Mouse (Mus musculus): ENCODE results near the gene Epha4. TPM values are rescaled to one million over a fixed set of nuclear protein-coding genes. Genes with fewer than 3 reads are reported as not detected.

Gene Epha4
- polyA plus RNA-seq, 1 experiment from 2014 or later = 25.9 TPM

- POLR2A ChIA-PET = no interaction called here
- in situ Hi-C loops (cut with MboI; ENCODE audit: low pct_unique_long_range_greater_than_20kb) = no loop called here
- DNase-seq (ENCODE audit: low read depth, low spot score) (no peak), ATAC-seq (no peak)
- CTCF ChIA-PET = interaction anchor here (0.6 to 1.6 kb wide), 5 partner anchors 7 to 107 kb away, joined by 3 to 5 read pairs (median 3); no protein-coding TSS in a partner anchor
- no peak for TF ChIP-seq CTCF (IDR thresholded peaks at IDR 0.05)
- no peaks in the 10 kb centered on the region for H3K27me3 ChIP-seq
Observed at GRCm38 (mm10) chr1:77388556-77388955, 126.3 kb downstream of the Epha4 start.

DNA sequence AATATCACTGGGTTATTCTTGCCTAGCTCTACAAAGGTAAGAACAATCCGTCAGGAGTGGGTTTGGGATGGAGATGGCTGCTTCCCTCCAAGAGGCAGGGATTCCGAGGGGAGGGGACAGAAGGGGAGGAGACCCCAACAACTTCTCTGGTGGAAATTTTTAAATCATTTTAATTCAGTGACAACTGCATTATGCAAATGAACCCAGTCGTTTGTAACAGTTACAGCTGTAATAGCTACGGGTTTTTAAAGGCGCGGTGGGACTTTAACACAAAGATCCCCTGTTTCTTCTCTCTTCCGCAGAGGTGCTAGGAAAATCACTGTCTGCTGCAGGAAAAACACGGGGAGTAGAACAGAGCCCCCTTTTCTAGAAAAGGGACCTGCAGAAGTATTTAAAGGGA lies 129.3 kb downstream of the Epha4 start:
- in situ Hi-C loops (cut with MboI; ENCODE audit: low pct_unique_long_range_greater_than_20kb) = no loop called here
- DNase-seq (ENCODE audit: low read depth, low spot score) (no peak), ATAC-seq (no peak)
- POLR2A ChIA-PET = no interaction called here
- no peak for TF ChIP-seq CTCF (IDR thresholded peaks at IDR 0.05)
- H3K27me3 ChIP-seq = no peaks in the 10 kb centered on the region
- CTCF ChIA-PET = no interaction called here

DNA sequence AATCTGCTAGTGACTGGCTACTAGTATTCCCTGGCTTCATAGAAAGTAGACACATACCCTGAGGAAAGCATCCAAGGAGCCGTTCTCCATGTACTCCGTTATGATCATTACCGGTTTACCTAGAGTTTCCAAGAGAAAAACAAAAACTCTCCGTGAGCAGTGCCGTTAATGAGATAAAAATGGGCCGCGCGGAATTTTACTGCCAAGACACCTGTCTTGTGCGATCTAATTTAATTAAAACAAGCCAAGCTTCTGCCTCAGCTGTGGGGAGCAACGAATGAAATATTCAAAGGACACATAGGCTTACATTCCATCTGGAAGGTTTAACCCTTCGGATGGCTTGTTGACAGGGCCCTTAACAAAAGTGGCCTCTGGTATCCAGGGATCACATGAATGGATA lies 131.4 kb downstream of the Epha4 start:
- CTCF ChIA-PET = no interaction called here
- no peak for DNase-seq (ENCODE audit: low read depth, low spot score)
- no peak for ATAC-seq
- no peak for TF ChIP-seq CTCF (IDR thresholded peaks at IDR 0.05)
- POLR2A ChIA-PET = interaction anchor here (0.8 kb wide), 1 partner anchor 40 kb away, joined by 5 read pairs; no protein-coding TSS in a partner anchor
- no peaks in the 10 kb centered on the region for H3K27me3 ChIP-seq
- in situ Hi-C loops (cut with MboI; ENCODE audit: low pct_unique_long_range_greater_than_20kb) = no loop called here

- H3K27me3 ChIP-seq = no peaks in the 10 kb centered on the region
- DNase-seq (ENCODE audit: low read depth, low spot score) (no peak), ATAC-seq (no peak)
- CTCF ChIA-PET = interaction anchor here (1.0 kb wide), 1 partner anchor 11 kb away, joined by 3 read pairs; no protein-coding TSS in a partner anchor
- in situ Hi-C loops (cut with MboI; ENCODE audit: low pct_unique_long_range_greater_than_20kb) = no loop called here
- TF ChIP-seq CTCF (IDR thresholded peaks at IDR 0.05) = no peak
- POLR2A ChIA-PET = interaction anchor here (0.8 kb wide), 1 partner anchor 60 kb away, joined by 3 read pairs; no protein-coding TSS in a partner anchor
Observed at GRCm38 (mm10) chr1:77377550-77377980, 137.3 kb downstream of the Epha4 start.

GRCm38 (mm10) chr1:77374054-77374453 lies 140.8 kb downstream of the Epha4 start:
- in situ Hi-C loops (cut with MboI; ENCODE audit: low pct_unique_long_range_greater_than_20kb) = no loop called here
- DNase-seq (ENCODE audit: low read depth, low spot score) (no peak), ATAC-seq (no peak)
- no peak for TF ChIP-seq CTCF (IDR thresholded peaks at IDR 0.05)
- H3K27me3 ChIP-seq = no peaks in the 10 kb centered on the region
- POLR2A ChIA-PET = no interaction called here
- CTCF ChIA-PET = no interaction called here

DNA sequence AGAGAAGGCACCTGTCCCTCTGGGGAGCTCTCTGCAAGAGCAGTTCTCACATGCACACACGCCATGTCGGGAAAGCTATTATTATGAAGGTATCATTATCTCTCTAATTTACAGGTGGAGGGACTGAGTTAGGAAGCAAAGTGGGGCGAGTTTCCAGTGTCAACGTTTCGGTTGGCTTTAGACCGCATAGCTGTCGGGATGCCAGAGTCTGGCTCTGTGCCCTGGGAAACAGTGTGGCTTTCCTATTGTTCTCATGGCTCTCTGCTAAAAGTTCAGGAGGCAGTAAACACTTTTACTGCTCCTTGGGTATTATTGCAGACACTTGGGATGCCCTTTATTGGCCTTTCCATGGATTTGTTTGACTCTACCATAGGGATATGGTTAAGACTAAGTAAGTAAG lies 144.0 kb downstream of the Epha4 start:
- ChIA-PET POLR2A (no interaction called here), CTCF (interaction anchor here (1.7 kb wide), 1 partner anchor 12 kb away, joined by 5 read pairs; no protein-coding TSS in a partner anchor)
- ATAC-seq (no peak), DNase-seq (ENCODE audit: low read depth, low spot score) (no peak)
- in situ Hi-C loops (cut with MboI; ENCODE audit: low pct_unique_long_range_greater_than_20kb) = no loop called here
- H3K27me3 ChIP-seq = no peaks in the 10 kb centered on the region
- TF ChIP-seq CTCF (IDR thresholded peaks at IDR 0.05) = no peak

DNA sequence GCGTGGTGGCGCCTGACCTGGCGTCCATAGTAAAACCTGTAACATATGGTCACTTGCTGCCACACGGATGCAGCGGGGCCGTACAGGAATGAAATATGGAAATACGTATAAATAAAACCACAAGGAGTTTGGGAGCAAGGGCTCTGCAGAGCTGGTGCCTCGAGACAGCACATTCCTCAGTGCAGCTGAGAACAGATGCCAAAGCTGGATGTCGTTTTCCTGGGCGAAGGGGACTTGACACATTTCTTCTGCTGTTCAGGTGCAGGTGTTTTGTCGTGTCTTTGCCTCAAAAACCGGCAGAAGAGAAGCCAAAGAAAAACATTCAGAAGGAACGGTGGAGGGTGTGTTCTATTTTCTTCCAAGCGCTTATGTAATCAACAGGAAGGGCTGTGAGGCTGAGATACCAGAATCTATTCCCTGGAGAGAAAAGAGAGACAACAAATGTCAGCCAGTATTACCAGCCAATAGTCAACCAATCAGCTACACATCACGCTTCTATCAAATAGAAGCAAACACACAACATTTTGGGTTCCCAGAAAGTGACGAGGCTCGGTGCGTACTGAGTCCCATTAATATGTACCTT lies 145.5 kb downstream of the Epha4 start:
- ChIA-PET POLR2A (no interaction called here), CTCF (interaction anchor here (1.7 kb wide), 1 partner anchor 11 kb away, joined by 5 read pairs; no protein-coding TSS in a partner anchor)
- in situ Hi-C loops (cut with MboI; ENCODE audit: low pct_unique_long_range_greater_than_20kb) = no loop called here
- no peak for TF ChIP-seq CTCF (IDR thresholded peaks at IDR 0.05)
- no peaks in the 10 kb centered on the region for H3K27me3 ChIP-seq
- no peak for ATAC-seq
- DNase-seq (ENCODE audit: low read depth, low spot score) = no peak

DNA sequence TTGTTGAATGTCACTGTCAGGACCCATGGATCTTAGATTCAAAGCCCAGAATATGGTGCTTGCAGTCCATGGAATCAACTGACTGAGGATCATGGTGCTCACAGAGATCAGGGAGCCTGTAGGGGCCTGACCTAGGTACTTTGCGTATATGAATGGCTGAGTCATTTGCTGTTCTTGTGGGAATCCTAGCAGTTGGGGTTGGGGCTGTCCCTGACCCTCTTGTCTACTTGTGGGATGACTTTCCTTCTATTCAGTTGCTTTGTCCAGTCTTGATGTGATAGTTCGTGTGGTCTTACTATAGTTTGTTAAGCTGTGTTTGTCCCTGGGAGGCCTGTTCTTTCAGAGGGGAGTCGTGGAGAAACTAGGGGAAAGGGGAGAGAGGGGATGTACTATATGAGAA lies 149.0 kb downstream of the Epha4 start:
- DNase-seq (ENCODE audit: low read depth, low spot score) = no peak
- POLR2A ChIA-PET = no interaction called here
- no peaks in the 10 kb centered on the region for H3K27me3 ChIP-seq
- CTCF ChIA-PET = no interaction called here
- TF ChIP-seq CTCF (IDR thresholded peaks at IDR 0.05) = no peak
- in situ Hi-C loops (cut with MboI; ENCODE audit: low pct_unique_long_range_greater_than_20kb) = no loop called here
- no peak for ATAC-seq

- in situ Hi-C loops (cut with MboI; ENCODE audit: low pct_unique_long_range_greater_than_20kb) = no loop called here
- POLR2A ChIA-PET = no interaction called here
- CTCF ChIA-PET = no interaction called here
- no peak for TF ChIP-seq CTCF (IDR thresholded peaks at IDR 0.05)
- DNase-seq (ENCODE audit: low read depth, low spot score) (no peak), ATAC-seq (no peak)
- H3K27me3 ChIP-seq = no peaks in the 10 kb centered on the region
Observed at GRCm38 (mm10) chr1:77364596-77364995, 150.3 kb downstream of the Epha4 start.

DNA sequence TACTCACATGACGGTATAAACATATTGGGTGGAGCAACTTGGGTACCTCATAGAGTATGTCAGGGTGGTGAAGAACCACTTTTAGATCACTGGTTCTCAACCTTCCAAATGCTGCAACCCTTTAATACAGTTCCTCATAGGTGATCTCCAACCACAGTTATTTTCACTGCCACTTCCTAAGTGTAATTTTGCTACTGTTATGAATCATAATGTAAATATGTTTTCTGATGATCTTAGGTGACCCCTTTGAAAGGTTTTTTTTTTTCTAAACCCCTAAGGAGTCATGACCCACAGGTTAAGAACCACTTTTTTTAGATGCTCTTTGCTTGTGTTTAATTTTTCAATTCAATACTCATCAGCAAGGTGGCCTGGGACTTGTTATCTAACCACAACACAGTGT lies 151.0 kb downstream of the Epha4 start:
- ChIA-PET POLR2A (no interaction called here), CTCF (no interaction called here)
- in situ Hi-C loops (cut with MboI; ENCODE audit: low pct_unique_long_range_greater_than_20kb) = no loop called here
- ATAC-seq (no peak), DNase-seq (ENCODE audit: low read depth, low spot score) (no peak)
- no peaks in the 10 kb centered on the region for H3K27me3 ChIP-seq
- TF ChIP-seq CTCF (IDR thresholded peaks at IDR 0.05) = no peak

GRCm38 (mm10) chr1:77346459-77346858 lies 168.4 kb downstream of the Epha4 start:
- CTCF ChIA-PET = interaction anchor here (0.7 kb wide), 1 partner anchor 13 kb away, joined by 3 read pairs; no protein-coding TSS in a partner anchor
- no peak for TF ChIP-seq CTCF (IDR thresholded peaks at IDR 0.05)
- POLR2A ChIA-PET = interaction anchor here (0.6 kb wide), 1 partner anchor 454 kb away, joined by 4 read pairs; no protein-coding TSS in a partner anchor
- in situ Hi-C loops (cut with MboI; ENCODE audit: low pct_unique_long_range_greater_than_20kb) = loop anchor here (5.0 kb wide), 1 partner anchor 166 kb away; no protein-coding TSS in a partner anchor
- DNase-seq (ENCODE audit: low read depth, low spot score) (no peak), ATAC-seq (no peak)
- H3K27me3 ChIP-seq = no peaks in the 10 kb centered on the region

GRCm38 (mm10) chr1:77343792-77344191 lies 171.1 kb downstream of the Epha4 start:
- TF ChIP-seq CTCF (IDR thresholded peaks at IDR 0.05) = no peak
- CTCF ChIA-PET = no interaction called here
- ATAC-seq (no peak), DNase-seq (ENCODE audit: low read depth, low spot score) (no peak)
- no peaks in the 10 kb centered on the region for H3K27me3 ChIP-seq
- in situ Hi-C loops (cut with MboI; ENCODE audit: low pct_unique_long_range_greater_than_20kb) = no loop called here
- POLR2A ChIA-PET = no interaction called here

Data from Patski (cell line).